Mouse (Mus musculus) heart, postnatal 25 days (tissue): ENCODE measurements around the gene Fpr-rs3. TPM values are rescaled to one million over a fixed set of nuclear protein-coding genes. Genes with fewer than 3 reads are reported as not detected.

ENCODE experiments used
- DNase-seq: peaks from one replicate; pipeline ENCODE4 v3.0.0; 2022; ENCODE audit warnings: low spot score
- intact Hi-C: fragments of 180-260 bp; cut with DNase I; formaldehyde crosslinking; loops from one replicate; pipeline ENCODE4 v1.15.1; 2025
- total RNA-seq, 2 experiments: library from RNA; stranded (reverse); gene quantifications; 2 replicates each; pipeline ENCODE4 v1.2.3; 2021

The Fpr-rs3 gene
- total RNA-seq, result not detected

- intact Hi-C loops, result no loop called here
Measured at GRCm38 (mm10) chr17:20624777-20625176, at the start of gene Fpr-rs3. Gene Fpr-rs3, minus strand, starts transcription at chr17:20624877.

DNA sequence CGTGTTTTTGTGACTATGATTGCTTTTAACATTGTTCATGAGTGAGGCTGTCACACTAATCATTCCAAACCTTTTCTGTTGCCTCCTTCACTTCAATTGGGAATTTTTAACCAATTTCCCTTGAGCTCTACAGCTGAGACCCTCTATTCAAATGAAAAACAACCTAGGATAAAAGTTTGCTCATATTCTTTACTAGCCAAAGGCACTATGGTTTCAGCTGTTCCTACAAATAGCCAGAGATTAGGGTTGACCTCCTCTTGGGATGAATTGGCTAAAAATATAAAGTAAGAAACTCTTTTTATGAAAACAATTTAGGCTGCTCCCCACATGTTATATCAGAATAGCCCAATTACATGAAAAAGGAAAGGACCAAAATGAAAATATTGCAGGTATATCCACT, 28.4 kb downstream of the Fpr-rs3 start, which contains the start of gene Vmn2r110:
Gene Vmn2r110 (minus strand): TSS at position 101 of the 400 bp plus-strand sequence.
- intact Hi-C loops, result no loop called here

More at GRCm38 (mm10) chr17:20624777-20625176, at the start of gene Fpr-rs3:
- DNase-seq, result no peak

More for the DNA sequence above, 28.4 kb downstream of the Fpr-rs3 start, which contains the start of gene Vmn2r110:
- DNase-seq, result no peak

Other genes starting within 250 kb of the Fpr-rs3 start
- gene Vmn1r224, start 210.7 kb downstream of the Fpr-rs3 start, total RNA-seq, result not detected
- gene Vmn2r108, start 143.5 kb downstream of the Fpr-rs3 start, total RNA-seq, result not detected
- gene Vmn1r225, start 126.7 kb downstream of the Fpr-rs3 start, total RNA-seq, result not detected
- not detected for gene Vmn2r109, start 60.1 kb downstream of the Fpr-rs3 start, total RNA-seq
- gene Vmn2r110, start 28.5 kb downstream of the Fpr-rs3 start, total RNA-seq, result not detected
- gene Vmn1r226, start 58.0 kb upstream of the Fpr-rs3 start, total RNA-seq, result not detected
- gene Vmn1r227, start 105.0 kb upstream of the Fpr-rs3 start, total RNA-seq, result not detected
- not detected for gene Vmn1r228, start 161.3 kb upstream of the Fpr-rs3 start, total RNA-seq
- gene Vmn1r229, start 186.7 kb upstream of the Fpr-rs3 start, total RNA-seq, result not detected
- not detected for gene Vmn1r230, start 215.6 kb upstream of the Fpr-rs3 start, total RNA-seq